Mouse (Mus musculus) hindbrain, embryonic 11.5 days (tissue): Measurements from ENCODE around the gene Odf2. TPM values are rescaled to one million over a fixed set of nuclear protein-coding genes. Genes with fewer than 3 reads are reported as not detected.

Experiments used
- ATAC-seq: fragments of 200-750 bp; cut with Nextera tagmentation; 2 replicates; pipeline ENCODE4 v1.8.0; 2017; ENCODE audit warnings: mild to moderate bottlenecking, moderate TSS enrichment, moderate library complexity; ENCODE audit not compliant: low FRiP score
- DNase-seq: peaks from one replicate; pipeline ENCODE4 v3.0.0-alpha.2; 2015; ENCODE audit warnings: low spot score
- H3K27ac ChIP-seq: fragments of 300-500 bp; sonication (generic); 2 replicates; pipeline ENCODE4 v1.5.1; 2014; ENCODE audit warnings: mild to moderate bottlenecking, low read depth, low read length
- H3K27me3 ChIP-seq: fragments of 300-500 bp; sonication (generic); 2 replicates; pipeline ENCODE4 v1.6.1; 2014; ENCODE audit warnings: mild to moderate bottlenecking, low read length, moderate library complexity, mixed read lengths; ENCODE audit not compliant: control insufficient read depth, insufficient read depth
- H3K36me3 ChIP-seq: fragments of 300-500 bp; sonication (generic); 2 replicates; pipeline ENCODE4 v1.6.1; 2014; ENCODE audit warnings: mild to moderate bottlenecking, low read length, moderate library complexity, mixed read lengths; ENCODE audit not compliant: control insufficient read depth, insufficient read depth
- H3K4me1 ChIP-seq: fragments of 300-500 bp; sonication (generic); replicated peaks from 2 replicates; pipeline ENCODE4 v1.6.1; 2014; ENCODE audit warnings: low read length, mixed read lengths; ENCODE audit not compliant: control insufficient read depth, insufficient read depth
- H3K4me2 ChIP-seq: fragments of 300-500 bp; sonication (generic); replicated peaks from 2 replicates; pipeline ENCODE4 v1.6.1; 2014; ENCODE audit warnings: mild to moderate bottlenecking, low read depth, low read length
- H3K4me3 ChIP-seq: fragments of 300-500 bp; sonication (generic); 2 replicates; pipeline ENCODE4 v1.5.1; 2014; ENCODE audit warnings: low read depth, low read length
- H3K9ac ChIP-seq: fragments of 300-500 bp; sonication (generic); 2 replicates; pipeline ENCODE4 v1.6.1; 2014; ENCODE audit warnings: low read depth, low read length
- H3K9me3 ChIP-seq: fragments of 300-500 bp; sonication (generic); 2 replicates; pipeline ENCODE4 v1.6.1; 2016; ENCODE audit warnings: low read length; ENCODE audit not compliant: control insufficient read depth
- WGBS: fragments of 180-500 bp; shearing (Covaris S2); extraction: QIAGEN DNeasy Blood & Tissue Kit; methylation state at CpG from one replicate; pipeline ENCODE4 v1.1.7; 2014; 5-methylcytosine and 5-hydroxymethylcytosine counted together
- polyA plus RNA-seq: library from polyadenylated mRNA; unstranded; fragments of >200 nt; fragmentation: Nextera tagmentation; extraction: Ambion mirVana; gene quantifications from 2 replicates; pipeline ENCODE4 v1.2.1, GENCODE M21; 2014

Gene Odf2
- polyA plus RNA-seq, 1 experiment from 2014 or later = 89.0 TPM

GRCm38 (mm10) chr2:29849041-29849440, 40.0 kb upstream of the Odf2 start:
- DNase-seq (no peak), ATAC-seq (no peak)
- H3K4me3 ChIP-seq = no peak overlapping the region
- WGBS = 46% methylated on average over 8 of the region's 8 CpGs
- peaks cover 40% of the 10 kb centered on the region for H3K4me1 ChIP-seq
- no peaks in the 10 kb centered on the region for H3K9me3 ChIP-seq
- H3K27ac ChIP-seq = peak overlapping the region; percentile 100
- H3K4me2 ChIP-seq = no peak overlapping the region
- H3K9ac ChIP-seq = no peak overlapping the region
- H3K36me3 ChIP-seq = no peaks in the 10 kb centered on the region
- H3K27me3 ChIP-seq = peaks cover 2% of the 10 kb centered on the region; the same call in 1 of the 2 replicates

- Histone ChIP-seq H3K4me1 (peaks cover 41% of the 10 kb centered on the region), H3K4me3 (no peak overlapping the region), H3K36me3 (no peaks in the 10 kb centered on the region), H3K27me3 (no peaks in the 10 kb centered on the region), H3K9ac (0 out of 2 replicates have a peak overlapping the region, but pooled peaks have one; percentile 28), H3K4me2 (no peak overlapping the region), H3K9me3 (no peaks in the 10 kb centered on the region), H3K27ac (peak overlapping the region; percentile 100)
- DNase-seq (no peak), ATAC-seq (no peak)
- 27% methylated on average over 5 of the region's 5 CpGs for WGBS
Measured at GRCm38 (mm10) chr2:29849841-29850480, 39.1 kb upstream of the Odf2 start.

GRCm38 (mm10) chr2:29852957-29853485, 36.0 kb upstream of the Odf2 start:
- peak overlapping the region; percentile 89 for H3K27ac ChIP-seq
- 26% methylated on average over 4 of the region's 4 CpGs for WGBS
- H3K4me2 ChIP-seq = no peak overlapping the region
- no peaks in the 10 kb centered on the region for H3K36me3 ChIP-seq
- peak overlapping the region; percentile 46; the same call in 1 of the 2 replicates for H3K9ac ChIP-seq
- H3K9me3 ChIP-seq = no peaks in the 10 kb centered on the region
- no peak overlapping the region for H3K4me3 ChIP-seq
- DNase-seq (no peak), ATAC-seq (peak; percentile 20; the same call in 1 of the 2 replicates)
- H3K4me1 ChIP-seq = peaks cover 57% of the 10 kb centered on the region
- H3K27me3 ChIP-seq = no peaks in the 10 kb centered on the region

- no peaks in the 10 kb centered on the region for H3K9me3 ChIP-seq
- 55% methylated on average over 5 of the region's 5 CpGs for WGBS
- peaks cover 54% of the 10 kb centered on the region for H3K4me1 ChIP-seq
- ATAC-seq (no peak), DNase-seq (no peak)
- no peaks in the 10 kb centered on the region for H3K27me3 ChIP-seq
- H3K36me3 ChIP-seq = no peaks in the 10 kb centered on the region
- no peak overlapping the region for H3K4me3 ChIP-seq
- H3K9ac ChIP-seq = no peak overlapping the region
- H3K27ac ChIP-seq = peak overlapping the region; percentile 89
- no peak overlapping the region for H3K4me2 ChIP-seq
Measured at GRCm38 (mm10) chr2:29853736-29854135, 35.3 kb upstream of the Odf2 start.

- Histone ChIP-seq H3K4me3 (no peak overlapping the region), H3K36me3 (no peaks in the 10 kb centered on the region), H3K27ac (peak overlapping the region; percentile 97), H3K4me1 (peaks cover 47% of the 10 kb centered on the region), H3K9me3 (no peaks in the 10 kb centered on the region), H3K9ac (peak overlapping the region; percentile 58), H3K4me2 (no peak overlapping the region; the same call in 1 of the 2 replicates), H3K27me3 (no peaks in the 10 kb centered on the region)
- DNase-seq (no peak), ATAC-seq (peak; percentile 68)
- 39% methylated on average over 10 of the region's 10 CpGs for WGBS
Measured at GRCm38 (mm10) chr2:29855585-29856210, 33.3 kb upstream of the Odf2 start.

- H3K4me3 ChIP-seq = no peak overlapping the region
- ATAC-seq (peak; percentile 63), DNase-seq (peak; percentile 64)
- no peaks in the 10 kb centered on the region for H3K27me3 ChIP-seq
- H3K27ac ChIP-seq = peak overlapping the region; percentile 97
- H3K9ac ChIP-seq = peak overlapping the region; percentile 58
- 11% methylated on average over 16 of the region's 19 CpGs for WGBS
- peak overlapping the region; percentile 17; the same call in 1 of the 2 replicates for H3K4me2 ChIP-seq
- H3K9me3 ChIP-seq = no peaks in the 10 kb centered on the region
- H3K36me3 ChIP-seq = no peaks in the 10 kb centered on the region
- H3K4me1 ChIP-seq = peaks cover 47% of the 10 kb centered on the region
Measured at GRCm38 (mm10) chr2:29856451-29857260, 32.4 kb upstream of the Odf2 start.

- Histone ChIP-seq H3K9ac (peak overlapping the region; percentile 58), H3K4me1 (peaks cover 47% of the 10 kb centered on the region), H3K4me3 (no peak overlapping the region), H3K27ac (peak overlapping the region; percentile 97), H3K27me3 (no peaks in the 10 kb centered on the region), H3K36me3 (no peaks in the 10 kb centered on the region), H3K9me3 (no peaks in the 10 kb centered on the region), H3K4me2 (no peak overlapping the region; the same call in 1 of the 2 replicates)
- no peak for DNase-seq
- no peak for ATAC-seq
- WGBS = 35% methylated on average over 2 of the region's 2 CpGs
Measured at GRCm38 (mm10) chr2:29857341-29857740, 31.7 kb upstream of the Odf2 start.

- Histone ChIP-seq H3K36me3 (no peaks in the 10 kb centered on the region), H3K27me3 (no peaks in the 10 kb centered on the region), H3K9me3 (no peaks in the 10 kb centered on the region), H3K4me2 (no peak overlapping the region), H3K4me3 (no peak overlapping the region), H3K9ac (no peak overlapping the region), H3K4me1 (peaks cover 45% of the 10 kb centered on the region), H3K27ac (peak overlapping the region; percentile 97)
- no peak for ATAC-seq
- 49% methylated on average over 5 of the region's 5 CpGs for WGBS
- DNase-seq = no peak
Measured at GRCm38 (mm10) chr2:29857967-29858366, 31.1 kb upstream of the Odf2 start.
